Mouse (Mus musculus): ENCODE measurements around the gene Prkn.

Gene Prkn

DNA sequence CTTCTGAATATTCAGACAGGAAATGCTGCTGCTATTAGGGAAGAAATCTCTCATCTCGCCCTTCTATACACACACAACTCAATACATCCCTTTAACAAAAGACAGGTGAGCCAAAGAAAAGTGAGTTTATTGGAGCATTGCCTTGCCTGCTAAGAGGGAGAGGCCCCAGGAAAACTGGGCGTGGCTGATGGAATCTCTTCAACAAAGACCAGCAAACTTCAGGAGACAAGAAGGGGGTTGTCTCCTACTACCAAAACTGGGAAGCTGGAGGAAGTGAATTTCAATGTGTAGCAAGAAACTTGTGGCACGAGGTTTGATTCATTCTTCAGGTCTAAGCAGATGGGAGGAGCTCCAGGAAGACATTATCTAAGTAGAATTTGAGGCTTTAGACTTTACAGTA is 989.3 kb downstream of the Prkn start:
- no peak for DNase-seq (ENCODE audit: low spot score in 2 of 2)

DNA sequence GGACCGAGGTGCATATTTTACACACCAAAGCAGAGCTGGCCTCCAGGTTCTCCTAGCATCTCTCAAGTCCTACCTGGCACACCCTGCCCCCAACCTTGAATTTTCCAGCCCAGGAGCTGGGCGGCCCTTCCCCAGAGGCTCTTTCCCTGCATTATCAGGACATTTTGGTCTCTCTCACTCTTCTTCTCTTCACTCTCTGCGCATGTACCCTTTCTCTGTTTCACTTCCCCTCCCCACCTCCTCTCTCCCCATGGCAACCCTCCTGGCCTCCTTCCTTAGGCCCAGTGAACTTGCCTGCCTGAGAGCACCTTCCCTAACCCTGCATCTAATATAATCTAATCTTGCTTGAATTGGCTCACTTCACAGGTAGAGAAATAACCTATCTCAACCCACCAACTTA is 996.9 kb downstream of the Prkn start:
- DNase-seq (ENCODE audit: low spot score in 2 of 2), result no peak

DNA sequence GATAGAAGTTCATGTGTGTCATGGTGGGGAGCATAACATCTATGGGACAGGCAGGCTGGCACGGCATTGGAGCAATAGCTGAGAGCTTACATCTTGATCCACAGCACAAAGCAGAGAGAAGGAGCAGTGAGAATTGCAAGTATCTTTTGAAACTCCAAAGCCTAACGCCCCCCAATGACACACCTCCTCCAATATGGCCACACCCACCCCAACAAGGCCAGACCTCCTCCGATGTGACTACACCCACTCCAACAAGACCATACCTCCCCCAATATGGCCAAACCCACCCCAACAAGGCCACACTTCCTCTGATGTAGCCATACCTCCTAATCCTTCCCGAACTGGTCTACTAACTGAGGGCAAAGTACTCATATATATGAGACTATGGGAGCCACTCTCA is 1004.3 kb downstream of the Prkn start:
- DNase-seq (ENCODE audit: low spot score in 2 of 2), result no peak

DNA sequence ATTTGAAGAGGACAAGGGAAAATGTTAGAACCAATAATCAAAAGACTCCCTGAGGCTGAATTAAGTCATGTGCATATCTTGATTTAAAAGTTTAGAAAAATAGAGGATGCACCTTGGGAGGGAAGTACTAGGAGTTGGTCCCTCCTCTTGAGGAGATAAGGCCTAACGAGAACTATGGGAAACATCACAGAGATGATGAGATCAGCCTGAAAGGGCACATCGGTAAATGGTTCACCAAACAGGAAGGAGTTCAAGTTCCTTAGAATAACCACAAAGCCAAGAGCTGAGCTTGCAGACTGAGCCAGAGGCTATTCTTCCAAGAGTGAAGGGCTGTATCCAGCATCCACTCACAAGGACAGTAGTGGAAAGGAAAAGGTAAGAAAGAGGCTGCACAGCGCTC is 1004.8 kb downstream of the Prkn start:
- DNase-seq (ENCODE audit: low spot score in 2 of 2), result no peak

DNA sequence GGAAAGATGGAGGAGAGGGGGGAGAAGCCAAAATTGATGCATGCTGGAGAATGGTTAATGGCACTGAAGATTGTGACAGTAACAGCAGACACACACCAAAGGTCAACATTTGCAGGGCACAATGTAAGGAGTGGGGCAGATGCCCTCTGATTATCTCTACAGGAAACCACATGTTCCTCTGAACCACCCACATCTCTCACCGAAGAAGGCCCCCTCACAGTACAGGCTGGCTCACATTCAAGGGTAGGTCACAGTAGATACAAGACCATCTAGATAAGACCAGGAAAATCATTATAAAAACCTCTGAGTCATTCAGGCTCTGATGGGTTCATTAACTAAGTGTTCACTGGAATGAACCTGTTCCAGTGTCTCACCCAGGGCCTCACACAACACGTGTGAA is 1005.3 kb downstream of the Prkn start:
- DNase-seq (ENCODE audit: low spot score in 2 of 2), result no peak

DNA sequence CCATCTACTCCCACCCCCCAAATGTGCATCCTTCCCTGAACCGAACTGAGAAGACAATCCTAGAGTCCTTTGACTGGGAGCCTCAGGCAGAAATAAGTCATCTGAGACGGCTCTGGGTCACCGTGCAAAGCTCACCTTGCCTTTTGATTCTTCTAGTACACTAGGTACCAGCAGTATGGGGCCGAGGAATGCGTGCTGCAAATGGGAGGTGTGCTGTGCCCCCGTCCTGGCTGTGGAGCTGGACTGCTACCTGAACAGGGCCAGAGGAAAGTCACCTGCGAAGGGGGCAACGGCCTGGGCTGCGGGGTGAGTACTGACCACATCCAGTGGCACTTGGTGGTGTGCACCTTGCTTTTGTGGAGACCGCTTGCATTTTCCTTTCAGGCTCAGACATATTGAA is 1014.4 kb downstream of the Prkn start:
- DNase-seq (ENCODE audit: low spot score in 2 of 2), result no peak

DNA sequence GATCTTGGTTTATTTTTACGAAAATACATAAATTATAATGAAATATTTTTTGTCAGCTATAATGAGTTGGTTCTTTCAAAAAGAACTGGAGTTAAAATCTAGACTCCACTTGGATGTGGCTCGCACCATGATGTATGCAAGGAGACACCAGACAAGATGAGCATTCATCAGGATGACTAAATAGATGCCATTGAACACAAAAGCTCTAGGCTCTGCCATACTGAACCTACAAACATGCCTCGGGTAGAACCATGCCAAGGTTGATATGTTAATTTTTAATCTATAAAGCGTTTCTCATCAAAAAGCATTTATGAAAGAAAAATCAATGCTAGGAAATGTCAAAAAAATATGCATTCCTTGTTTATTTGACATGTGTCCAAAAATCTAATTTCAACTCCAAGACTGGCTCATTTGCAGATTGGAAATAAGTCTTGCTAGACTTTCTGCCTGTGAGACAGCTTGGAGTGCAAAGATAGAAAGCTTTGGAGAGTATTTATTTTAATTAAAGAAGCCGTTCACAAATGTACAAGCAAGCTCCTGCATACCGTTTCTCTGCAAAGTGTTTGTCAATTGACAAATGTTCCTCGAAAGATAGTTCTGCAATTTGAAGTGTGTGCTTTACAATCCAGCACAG is 1018.7 kb downstream of the Prkn start:
- no peak for DNase-seq (ENCODE audit: low spot score in 2 of 2)

DNA sequence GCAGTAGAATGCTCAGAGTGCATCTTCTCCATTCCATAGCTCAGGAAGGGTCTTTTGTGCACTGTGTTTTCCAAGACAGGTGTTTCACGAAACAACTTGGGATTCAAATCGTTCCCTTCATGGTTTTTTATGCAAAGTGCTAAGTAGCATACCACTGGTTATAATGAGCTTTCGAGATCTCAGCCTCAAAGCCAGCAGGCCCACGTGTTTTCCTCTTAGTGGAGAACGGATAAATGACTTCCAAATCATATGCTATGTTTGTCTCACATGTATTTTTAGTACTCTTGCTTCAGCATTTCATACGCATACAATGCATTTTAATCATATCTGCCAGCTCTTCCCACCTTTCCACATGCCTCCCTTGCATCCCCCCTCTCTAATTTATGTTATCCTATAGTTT is 1021.0 kb downstream of the Prkn start:
- no peak for DNase-seq (ENCODE audit: low spot score in 2 of 2)

DNA sequence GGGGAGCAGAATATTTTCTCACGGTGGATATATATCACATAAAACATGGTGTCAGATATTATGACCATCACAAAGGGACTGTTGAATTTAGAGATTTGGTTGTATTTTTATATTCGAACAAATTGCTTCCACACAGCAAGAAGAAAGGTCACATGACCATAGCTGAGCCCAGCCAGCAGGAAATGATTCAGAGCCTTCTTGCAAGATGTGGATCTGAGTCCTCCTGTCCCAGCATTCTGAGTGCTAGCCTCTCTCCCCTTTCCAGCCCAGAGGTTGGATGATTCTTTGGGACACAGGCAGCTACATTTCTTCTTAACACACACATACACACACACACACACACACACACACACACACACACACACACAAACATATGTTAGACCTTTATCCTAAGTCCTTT is 1022.2 kb downstream of the Prkn start:
- no peak for DNase-seq (ENCODE audit: low spot score in 2 of 2)

DNA sequence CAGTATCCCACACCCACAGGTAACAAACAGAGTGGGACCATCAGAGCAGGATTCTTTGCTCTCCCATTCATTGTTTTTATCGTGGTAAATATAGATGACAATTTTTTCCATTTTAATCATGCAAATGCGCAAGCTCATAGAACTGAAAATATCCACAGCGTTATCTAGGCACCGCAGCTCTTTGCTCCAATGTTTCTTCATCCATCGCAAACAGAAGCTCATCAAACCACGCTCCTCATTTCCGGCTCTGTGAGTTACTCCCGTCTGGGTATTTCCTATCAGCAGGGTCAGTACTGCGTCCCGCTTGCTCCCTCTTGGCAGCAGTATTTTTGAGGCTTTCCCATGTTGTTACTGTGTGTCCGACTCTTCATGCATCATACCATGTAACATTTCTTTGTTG is 1022.8 kb downstream of the Prkn start:
- DNase-seq (ENCODE audit: low spot score in 2 of 2), result no peak

DNA sequence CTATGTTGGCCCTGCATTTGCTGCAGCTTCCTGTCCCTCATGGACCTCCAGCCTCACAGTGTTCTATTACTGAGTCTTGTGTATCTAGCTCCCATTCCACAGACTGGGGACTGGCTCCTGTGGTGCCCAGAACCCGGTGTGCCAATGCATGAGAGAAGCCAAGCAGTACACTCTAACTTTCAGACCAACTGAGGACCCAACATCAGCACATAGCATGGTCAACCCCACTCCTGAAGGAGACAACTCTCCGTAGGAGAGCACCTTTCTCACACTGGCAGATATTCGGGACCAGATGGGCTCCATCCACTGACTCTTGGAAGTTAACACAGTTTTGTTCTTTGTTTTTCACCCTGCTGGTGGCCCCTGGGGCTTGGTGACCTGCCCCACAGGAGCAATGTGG is 1026.0 kb downstream of the Prkn start:
- no peak for DNase-seq (ENCODE audit: low spot score in 2 of 2)

DNA sequence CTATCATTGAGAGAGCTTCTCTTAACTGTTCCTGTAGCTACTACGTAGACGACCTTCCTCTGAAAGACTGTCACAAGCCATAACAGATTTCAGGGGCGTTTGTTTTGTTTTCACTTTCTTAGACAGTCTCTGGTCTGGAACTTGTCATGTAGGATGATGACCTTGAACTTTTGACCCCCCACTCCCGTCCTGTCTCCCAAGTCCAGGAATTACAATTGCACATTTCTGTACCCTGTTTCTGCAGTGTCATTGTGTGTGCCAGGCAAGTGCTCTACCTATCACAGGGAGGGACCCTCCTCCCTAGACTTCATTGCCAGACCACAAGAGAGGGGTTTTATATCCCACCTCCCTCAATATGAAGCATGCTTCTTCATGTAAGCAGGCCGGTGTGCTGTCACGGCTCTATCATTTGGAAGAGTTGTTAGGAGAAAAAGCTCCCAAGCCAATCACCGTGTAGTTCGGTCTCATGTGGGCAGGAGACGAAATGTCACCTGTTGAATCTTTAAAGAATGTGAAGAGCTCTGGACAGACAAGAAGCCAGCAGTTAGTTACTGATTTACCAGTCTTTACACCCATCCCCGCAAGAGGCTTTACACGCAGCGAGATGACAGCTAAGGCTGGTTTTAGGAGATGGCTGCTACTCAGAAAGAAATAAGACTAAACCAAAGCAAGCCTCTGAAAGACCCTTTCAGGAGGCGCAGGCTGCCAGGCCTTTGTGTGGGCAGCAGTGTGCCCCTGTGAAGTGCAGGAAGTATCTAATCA is 1027.3 kb downstream of the Prkn start:
- no peak for DNase-seq (ENCODE audit: low spot score in 2 of 2)

DNA sequence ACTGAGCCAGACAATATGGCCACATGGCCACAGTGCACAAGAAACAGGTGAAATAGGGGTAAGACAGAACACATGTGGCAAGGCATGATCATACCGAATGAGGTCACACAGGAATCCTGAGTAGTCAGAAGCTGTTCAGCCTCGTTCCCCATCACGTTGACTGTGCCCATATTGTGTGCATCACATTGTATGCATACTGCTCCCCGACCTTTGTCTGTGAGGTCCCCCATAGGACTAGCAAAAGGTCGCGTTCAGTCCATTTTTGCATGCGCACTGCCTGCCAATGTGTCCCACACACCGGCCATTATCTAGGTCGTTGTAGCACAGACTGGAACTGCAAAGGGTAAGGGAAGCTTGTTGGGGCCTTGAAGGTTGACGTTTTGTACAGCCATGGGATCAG is 1030.4 kb downstream of the Prkn start:
- DNase-seq (ENCODE audit: low spot score in 2 of 2), result no peak

DNA sequence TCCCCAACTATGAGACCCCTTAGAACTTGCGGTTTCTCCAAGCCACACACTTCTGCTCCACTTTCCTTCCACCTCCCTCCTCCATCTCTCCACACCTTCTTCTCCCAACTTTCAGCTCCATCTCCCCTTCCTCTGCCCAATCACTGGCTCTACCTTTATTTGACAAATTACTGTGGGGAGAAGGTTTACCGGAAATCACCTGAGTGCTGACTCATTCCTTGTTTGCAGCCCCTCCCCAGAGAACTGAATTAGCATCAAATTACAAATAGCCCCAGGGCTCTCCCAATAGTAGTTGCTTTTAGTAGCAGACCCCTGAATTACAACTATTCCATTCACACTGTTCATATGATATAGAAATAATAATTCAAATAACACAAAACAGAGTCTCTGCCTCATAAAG is 1036.1 kb downstream of the Prkn start:
- no peak for DNase-seq (ENCODE audit: low spot score in 2 of 2)

DNA sequence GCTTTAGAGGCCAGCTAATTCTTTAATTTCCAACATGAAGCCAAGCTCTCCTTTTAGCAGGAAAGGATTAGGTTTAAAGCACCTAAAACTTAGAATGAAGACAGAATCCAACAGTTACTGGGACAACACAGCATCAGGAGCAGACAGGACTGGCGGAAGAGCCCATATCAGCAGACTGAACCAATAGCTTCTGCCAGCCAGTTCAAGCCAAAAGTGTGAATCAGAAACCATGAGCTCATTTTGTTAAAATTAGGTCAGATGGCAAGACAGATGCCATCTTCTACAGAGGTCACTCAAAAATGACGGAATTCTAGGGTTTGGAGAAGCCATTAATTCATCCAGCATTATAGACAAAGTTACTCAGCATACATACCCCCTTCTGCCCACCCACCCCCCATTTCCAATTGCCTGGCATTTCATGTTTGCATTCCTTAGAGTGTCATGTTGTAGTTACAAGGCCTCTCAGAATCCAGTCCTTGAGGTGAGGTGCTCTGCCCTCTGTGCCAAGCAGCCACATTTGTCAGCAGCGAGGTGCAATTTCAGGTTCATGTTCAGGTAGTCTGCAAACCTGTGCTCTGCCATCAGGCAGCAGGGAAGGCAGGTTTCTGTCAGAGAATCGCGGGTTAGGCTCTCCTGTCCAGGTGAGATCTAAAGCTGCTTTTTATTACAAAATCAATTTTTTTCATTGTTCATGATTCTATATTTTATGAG is 1041.1 kb downstream of the Prkn start:
- DNase-seq (ENCODE audit: low spot score in 2 of 2), result no peak

DNA sequence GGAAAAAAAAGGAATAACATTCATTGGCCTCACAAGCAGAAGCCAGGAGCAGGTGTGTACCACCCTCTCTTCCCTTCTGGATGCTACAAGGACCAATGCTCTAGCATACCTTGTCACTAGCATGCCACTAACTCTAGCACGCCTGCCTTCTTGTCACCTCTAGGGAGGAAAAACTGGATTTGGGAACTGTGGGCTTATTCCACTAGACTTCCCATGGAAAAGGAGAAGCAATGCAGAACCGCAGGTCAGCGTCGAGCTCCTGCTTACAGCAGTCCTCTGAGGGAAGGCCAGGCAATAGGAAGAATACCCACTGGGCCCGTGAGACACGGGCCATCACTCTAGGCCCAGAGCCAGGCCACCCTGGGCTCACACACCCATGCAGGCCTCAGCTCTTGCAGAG is 1045.4 kb downstream of the Prkn start:
- DNase-seq (ENCODE audit: low spot score in 2 of 2), result no peak

DNA sequence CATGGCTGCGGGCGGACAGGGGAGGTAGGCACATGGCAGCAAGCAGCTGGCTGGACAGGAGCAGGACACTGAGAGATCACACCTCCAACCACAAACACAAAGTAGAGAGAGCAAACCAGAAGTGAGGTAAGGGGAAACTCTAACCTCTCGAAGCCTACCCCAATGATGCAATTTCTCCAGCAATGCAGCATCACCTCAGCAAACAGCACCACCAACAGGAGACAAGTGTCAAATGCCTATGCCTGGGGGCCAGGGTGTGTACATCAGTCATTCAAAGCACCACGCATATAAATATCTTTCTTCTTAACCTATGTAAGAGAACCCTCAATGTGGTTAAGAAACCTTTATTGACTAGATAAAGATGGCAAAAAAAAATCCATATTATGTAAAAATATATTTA is 1046.8 kb downstream of the Prkn start:
- DNase-seq (ENCODE audit: low spot score in 2 of 2), result no peak

DNA sequence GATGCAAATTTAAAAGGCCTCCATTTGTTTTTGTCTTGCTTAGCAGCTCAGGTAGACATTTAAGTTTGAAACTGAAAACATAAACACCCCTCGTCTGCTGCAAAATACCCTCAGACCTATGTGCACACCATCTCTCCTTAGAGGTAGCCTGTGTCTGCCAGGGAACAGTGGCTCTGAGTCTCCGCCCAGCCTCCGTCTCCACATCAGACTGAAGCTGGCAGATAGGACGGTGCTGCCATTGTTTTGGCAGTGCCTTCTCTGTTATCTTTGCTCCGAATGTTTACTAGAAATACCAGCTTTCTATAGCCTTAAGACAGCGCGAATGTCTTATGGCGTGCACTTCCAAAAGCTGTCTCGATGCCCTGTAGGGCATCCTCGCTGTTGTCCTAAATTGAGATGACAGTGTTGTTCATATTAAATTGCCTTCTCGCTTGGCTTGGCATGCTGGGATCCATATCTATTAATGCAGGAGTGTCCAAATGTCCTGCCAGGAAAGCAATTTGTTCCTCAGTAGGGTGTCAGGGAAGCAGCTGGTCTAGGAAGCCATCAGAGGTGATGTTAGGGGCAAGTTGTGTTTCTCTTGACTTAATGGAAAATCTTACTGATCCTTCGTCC is 1047.5 kb downstream of the Prkn start:
- DNase-seq (ENCODE audit: low spot score in 2 of 2), result no peak

DNA sequence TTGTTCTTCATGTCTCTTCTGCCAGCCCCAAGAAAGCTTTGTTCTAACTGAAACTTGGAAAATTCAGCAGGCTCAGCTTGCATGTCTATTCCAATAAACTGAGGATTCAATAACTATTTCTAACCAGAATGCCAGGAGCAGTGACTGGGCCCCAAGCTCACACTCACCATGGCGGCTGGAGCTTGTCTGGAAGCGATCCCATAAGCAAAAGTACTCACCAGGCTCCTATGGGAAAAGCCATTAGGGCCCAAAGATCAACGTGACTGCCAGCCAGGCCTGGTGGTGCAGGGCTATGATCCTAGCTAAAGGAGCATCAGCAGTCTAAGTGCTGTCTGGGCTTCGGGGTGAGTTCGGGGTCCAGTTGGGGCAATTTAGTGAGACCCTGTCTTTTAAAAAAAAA is 1048.6 kb downstream of the Prkn start:
- DNase-seq (ENCODE audit: low spot score in 2 of 2), result no peak

DNA sequence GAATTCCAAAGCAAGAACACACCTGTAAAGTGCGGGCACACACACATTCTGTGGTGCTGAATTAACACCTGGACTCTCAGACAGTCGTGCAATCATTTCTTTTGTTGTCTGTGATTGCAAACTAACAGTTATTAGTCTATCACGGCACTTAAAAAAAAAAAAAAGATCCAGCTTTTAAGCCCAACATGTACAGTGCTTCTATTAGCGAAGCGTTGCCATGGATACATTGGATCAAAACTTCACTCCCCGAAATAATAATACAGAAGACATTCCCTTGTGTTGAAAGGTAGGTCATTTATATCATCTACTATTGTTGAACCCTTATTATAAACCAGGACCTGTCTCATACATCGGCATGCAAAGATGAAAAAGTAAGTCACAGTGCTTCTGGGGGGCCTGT is 1060.1 kb downstream of the Prkn start:
- no peak for DNase-seq (ENCODE audit: low spot score in 2 of 2)

DNA sequence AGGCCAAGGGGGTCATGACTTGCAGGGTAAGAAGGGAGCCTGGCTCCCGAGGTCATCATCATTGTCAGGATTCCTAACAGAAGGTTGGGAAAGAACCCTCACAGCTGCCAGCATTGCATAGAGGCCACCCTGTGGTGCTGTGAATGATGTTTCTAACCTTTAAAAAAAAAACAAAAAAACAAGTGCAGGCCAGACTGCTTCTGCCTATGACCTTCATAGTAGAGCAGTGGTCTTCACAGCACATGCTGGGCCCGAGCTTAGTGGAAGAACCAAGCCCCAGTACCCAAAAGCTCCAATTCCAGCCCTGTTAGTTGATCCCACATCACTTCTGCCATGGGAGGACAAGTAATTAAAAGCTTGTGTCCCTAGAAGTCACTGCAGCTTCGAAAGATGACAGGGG is 1061.5 kb downstream of the Prkn start:
- no peak for DNase-seq (ENCODE audit: low spot score in 2 of 2)

DNA sequence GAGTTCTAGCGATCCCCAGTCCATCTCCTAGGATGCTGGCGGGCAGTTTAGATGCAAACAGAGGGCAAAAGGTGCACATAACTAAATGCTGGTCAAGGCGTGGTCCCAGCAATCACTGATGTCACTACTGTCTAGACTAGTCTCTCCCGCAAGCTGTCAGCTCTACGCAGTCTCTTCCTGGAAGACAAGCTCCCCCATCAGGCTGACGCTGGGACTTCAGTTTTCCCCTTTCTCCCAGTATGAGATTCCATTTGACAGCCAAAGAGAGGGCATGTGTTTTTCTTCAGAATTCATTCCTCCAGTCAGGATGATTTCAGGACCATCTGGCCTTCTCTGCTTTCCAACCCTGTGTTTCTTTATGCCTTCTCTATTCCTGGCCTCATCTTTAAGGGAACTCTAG is 1062.8 kb downstream of the Prkn start:
- DNase-seq (ENCODE audit: low spot score in 2 of 2), result no peak

Measured in frontal cortex, postnatal 25 days (tissue).